Mouse (Mus musculus) thymus, postnatal 4 days (tissue): Measurements from ENCODE around the gene Iqce.

Source experiments
- DNase-seq: peaks from one replicate; pipeline ENCODE4 v3.0.0; 2021

Gene Iqce

DNA sequence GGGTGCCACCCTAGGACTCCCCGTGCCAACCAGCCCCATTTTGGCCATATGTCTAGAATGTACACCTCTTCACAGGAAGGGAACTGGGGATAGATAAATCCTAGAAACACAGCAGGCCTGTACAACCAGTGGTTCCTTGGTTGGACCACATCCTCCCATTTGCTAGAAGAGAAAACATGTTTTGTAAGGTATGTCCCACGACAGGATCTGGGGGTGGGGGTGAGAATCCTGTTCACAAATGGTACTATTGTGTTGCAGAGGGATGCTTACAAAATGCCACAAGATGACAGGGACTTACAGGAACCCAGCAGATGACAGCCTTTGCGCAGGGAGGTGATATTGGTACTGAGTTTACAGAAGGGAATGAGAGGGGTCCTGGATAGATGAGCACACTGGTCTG lies 64.2 kb downstream of the Iqce start:
- DNase-seq = peak; percentile 11

DNA sequence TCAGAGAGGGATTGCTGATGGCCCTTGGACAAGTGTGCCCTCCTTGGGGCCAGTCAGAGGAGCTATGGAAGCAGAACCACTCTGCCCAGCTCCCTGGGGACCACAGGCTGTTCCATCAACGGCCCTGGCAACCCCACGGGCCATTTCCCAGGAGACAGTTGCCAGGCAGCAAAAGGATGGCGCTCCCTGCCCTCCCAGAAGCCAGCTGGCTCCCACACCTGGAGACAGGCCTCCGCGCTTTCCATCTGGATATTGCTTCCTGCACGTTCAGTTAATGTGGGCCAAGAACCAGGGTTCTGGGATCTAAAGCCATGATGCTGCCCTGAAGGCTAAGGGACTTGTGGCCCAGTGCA lies 65.1 kb downstream of the Iqce start:
- no peak for DNase-seq

DNA sequence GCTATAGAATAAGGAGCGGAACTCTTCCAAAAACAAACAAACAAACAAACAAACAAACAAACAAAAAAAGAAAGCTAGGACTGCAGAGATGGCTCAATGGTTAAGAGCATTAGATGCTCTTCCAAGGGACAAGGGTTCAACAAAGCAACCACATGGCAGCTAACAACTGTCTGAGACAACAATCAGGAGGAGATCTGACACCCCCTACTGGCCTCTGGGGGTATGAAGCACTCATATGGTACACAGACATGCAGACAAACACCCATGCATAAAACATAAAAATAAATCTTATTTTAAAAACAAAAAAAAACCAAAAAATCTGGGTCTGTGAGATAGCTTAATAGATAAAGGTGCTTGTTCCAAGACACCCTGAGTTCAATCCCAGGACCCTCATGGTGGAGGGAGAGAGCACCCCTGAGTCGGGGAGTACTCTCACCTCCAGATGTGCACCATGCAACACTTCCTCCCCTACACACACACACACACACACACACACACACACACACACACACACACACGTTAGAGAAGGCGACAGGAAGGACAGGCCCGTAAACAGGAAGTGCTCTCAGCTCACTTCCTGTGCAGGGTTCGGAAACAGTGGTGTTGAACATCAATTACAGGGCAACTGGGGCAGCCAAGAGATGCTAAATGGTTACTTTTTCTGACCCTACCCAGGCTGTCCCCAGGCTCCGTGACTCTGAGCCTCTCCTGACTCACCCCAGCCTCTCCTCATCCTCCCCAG lies 65.7 kb downstream of the Iqce start:
- DNase-seq = peak; percentile 52

DNA sequence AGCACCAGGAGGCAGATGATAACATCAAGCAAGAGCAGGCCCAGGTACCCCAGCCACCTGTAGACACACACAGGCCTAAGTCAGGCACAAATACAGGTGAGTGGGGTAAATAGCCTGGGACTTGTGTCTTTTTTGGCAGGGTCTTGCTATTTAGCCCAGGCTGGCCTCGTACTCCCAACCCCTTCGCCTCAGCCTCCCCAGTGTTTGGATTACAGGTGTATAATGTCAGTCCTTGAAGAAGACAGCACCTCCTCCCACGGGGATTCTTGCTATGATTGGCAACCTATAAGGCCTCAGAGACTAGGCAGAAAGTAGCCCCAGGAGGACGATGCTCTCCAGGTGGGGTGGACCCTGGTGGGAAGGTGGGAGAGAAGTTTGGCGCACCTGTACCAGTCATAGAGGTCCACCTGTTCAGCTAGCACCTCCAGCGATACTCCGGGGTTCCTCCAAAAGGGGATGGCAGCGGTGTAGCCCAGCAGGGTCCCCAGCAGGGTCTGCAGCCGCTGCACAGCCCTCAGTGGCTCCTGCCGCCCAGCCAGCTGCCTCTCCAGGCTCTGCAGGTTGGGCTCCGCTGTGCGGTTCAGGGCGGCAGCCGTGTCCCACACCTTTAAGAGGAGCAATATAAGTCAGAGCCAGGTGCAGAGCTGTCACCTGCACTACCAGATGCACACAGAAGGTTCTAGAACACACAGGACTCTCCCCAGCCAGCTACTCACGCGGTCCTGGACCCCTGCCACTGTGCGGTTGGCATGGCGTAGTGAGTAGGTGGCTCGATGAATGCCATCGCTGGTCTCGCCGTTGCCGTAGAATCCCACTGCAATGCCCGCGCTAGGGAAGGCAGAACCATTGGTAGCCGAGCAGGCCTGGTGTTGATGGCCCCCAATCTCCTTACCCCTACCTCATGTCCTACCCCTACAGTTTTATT lies 67.1 kb downstream of the Iqce start:
- DNase-seq = peak; percentile 12

DNA sequence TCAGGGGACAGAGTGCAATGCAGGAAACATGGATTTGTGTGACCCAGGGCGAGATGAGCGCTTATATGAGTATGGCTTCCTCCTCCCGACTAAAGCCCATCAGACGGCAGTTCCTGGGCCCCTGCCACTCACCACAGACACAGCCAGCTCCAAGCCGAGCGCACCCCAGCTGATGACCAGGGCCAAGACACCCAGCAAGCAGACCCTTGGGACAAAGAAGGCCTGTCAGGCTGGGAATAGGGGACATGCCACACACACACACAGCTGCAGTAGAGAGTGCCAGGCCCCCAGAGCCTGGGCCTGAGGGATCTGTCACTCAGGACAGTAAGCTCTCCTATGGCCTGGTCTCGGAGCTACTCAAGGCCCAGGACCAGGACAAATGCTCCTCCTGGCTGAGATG lies 68.7 kb downstream of the Iqce start:
- no peak for DNase-seq

DNA sequence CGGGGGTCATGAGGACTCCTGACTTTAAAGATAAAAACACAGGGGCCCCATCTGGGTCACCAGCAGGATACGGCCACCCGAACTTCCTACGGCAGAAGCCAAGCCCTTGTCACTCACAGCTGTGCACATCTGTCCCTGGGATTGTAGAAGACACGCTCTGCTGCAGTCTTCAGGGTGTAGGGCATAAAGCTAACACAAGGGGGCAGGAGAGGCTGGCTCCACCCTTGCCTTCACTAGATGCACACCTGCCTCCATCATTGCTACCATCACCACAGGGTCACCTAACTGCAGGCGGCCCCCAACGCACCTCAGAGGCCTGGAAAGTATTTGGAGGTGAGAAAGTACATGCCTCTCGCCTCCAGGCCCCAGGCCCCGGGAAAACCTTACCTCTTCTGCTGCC lies 73.2 kb downstream of the Iqce start:
- peak; percentile 66 for DNase-seq

DNA sequence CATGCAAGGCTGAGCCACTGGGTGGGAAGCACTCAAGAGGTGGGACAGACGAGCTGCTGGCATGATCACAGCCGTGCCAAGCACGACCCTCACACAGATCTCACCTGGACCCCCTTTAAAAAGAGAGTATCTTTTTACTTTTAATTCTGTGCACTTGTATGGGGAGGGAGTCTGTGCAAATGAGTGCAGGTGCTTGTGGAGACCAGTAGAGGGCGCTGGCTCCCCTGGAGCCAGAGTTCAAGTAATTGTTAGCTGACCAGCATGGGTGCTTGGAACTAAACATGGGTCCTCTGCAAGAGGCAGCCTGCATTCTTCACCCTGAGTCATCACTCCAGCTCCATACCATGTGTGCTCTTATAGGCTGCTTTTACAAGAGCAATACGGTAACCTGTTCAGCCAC lies 74.6 kb downstream of the Iqce start:
- no peak for DNase-seq

DNA sequence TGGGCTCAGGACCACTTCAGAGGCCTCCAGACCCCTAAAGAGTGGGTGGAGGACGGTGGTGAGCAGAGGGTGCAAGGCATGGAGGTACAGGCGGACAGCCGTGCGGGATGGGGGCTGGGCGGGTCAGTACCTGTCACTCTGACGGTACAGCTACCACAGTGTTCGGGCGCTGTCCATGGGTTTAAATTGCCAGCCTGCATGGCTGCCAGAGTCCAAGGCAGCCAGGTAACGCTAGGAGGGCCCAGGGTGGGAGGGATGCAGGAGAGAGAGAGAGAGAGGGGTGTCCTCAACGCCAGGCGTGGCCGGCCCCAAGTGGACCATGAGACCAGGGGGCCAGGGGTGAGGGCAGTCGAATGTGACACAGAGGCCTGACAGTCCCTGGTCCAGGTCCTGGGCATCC lies 77.2 kb downstream of the Iqce start:
- no peak for DNase-seq

DNA sequence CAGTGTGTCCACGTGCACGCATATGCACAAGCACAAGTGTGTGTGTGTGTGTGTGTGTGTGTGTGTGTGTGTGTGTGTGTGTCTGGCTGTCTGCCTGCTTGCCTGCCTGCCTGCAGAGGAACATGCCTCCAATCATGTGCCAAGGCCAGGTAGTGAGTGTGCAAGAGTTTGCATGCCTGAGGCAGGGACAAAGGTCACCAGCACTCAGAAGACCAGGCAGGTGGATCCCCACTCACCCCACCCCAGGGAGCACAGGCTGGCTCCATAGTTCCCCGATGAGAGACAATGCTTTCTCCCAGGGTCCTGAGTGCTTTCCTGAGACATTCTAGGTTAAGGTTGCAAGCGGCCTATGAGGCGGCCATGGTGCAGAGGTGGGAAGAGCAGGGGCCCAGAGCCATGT lies 77.9 kb downstream of the Iqce start:
- no peak for DNase-seq

DNA sequence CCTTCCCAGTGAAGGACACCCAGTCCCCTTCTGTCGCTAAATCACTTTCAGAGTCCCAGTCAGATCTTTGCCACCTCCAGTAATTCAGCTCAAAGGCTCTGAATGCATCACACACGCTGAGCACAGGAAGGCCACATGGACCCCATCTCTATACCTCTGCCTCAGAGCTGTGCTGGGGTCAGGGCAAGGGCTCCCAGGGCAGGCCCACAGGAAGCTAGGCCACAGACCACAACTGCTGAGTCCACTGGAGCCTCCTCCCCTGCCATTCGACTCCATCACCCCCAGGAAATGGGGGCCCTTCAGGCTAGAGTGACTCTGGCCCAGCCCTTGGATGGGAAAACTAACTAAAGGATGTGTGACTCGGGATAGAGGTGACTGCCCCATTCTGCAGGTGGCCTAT lies 78.4 kb downstream of the Iqce start:
- DNase-seq = no peak

DNA sequence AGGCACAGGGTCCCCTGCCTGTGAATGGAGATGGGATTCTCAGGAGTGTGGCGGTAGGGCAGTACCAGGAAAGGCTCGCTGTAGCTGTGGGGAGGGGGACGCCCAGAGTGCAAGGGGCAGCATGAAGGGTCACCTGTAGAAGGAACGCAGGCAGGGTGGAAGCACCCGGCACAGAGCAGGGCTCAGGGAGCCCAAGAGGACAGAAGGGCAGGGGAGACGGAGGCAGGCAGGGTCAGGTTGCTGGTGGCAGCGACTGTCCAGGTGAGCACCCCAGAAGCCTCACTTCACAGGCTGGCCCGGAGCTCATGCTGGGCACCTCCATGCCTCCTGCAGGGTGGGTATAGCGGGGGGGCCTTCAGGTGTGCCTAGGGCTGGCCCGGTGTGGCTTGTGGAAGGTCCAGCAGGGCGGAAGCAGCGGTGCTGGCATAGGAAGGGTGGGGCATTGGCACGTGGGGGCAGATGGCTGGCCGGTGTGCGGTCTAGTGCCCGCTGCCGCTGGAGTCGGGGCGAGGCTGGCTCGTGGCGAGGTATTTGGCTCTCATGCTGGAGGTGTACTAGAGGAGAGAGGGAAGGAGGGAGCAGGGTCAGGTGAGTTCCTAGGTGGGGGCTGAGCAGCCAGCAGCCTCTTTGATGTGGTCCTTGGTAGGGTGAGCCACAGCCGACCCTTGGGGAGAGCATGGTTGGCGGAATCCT lies 79.1 kb downstream of the Iqce start:
- DNase-seq = no peak

DNA sequence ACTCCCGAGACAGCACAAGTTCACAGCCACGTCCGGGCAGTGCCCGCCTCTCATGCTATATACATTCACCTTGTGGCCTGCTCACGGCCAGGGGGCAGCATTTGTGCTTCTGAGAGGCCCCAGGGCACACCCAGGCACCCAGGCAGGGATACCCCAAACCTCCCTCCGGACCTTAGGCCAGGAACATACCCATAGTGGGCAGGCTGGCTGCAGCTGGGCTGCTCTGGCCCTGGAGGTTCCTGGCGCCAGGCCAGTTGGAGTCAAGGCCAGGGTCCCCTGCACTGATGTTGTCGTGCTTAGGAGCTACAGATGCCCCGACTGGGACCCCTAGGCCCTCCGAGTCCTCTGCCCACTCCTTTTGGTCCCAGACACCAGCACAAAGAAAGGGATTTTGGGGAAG lies 80.7 kb downstream of the Iqce start:
- DNase-seq = no peak

DNA sequence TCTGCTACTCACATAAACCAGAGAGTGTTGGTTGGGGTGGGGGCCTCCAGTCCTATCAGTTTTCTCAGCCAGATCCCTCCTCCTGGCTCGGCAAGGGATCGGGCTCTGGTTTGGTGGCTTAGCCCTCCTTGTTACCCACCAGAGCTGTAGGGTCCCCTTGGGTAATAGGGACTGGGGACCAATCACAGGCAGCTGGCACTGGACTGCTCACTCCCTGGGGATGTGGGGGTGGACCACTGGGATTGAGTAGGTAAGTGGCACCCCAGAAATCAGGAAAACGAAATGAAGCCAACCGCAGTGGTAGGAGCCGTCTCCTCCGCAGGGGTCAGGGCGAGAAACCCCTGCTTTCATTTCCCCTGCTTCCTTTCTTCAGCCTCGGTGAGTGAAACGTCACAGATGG lies 81.1 kb downstream of the Iqce start:
- no peak for DNase-seq

DNA sequence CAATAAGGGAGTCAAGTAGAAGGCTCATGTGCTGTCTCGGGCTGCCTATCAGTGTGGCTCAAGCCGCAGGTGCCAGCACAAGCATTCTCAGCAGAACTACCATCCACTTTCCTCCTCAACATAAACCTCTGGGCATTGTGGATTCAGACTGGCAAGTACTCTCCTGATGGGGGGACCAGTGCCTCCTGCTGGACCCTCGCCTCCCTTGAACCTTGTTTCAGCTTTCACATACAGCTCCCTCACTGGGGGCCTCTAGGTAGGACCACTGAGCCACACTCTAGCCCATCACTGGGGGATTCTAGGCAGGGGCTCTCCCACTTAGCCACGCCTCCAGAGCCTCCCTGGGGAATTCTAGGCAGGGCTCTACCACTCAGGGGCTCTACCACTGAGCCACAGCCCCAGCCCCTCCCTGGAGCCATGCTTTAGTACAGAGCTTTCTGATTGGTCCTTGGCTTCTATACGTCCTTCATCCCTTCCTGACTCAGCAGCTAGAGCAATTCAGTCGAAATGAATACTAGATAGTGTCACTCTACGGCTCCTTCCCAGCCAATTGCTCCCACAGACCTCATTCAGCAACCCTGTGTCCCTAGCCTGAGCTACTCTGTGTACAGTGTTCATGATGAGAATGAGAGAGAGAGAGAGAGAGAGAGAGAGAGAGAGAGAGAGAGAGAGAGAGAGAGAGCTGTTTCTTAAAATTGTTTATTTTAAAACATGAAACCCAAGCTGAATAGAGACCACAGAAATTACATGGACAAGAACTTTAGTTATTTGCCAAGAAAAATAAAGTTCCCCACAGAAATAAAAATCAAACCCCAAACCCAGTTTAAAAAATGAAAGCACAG lies 82.1 kb downstream of the Iqce start:
- DNase-seq = peak; percentile 39

DNA sequence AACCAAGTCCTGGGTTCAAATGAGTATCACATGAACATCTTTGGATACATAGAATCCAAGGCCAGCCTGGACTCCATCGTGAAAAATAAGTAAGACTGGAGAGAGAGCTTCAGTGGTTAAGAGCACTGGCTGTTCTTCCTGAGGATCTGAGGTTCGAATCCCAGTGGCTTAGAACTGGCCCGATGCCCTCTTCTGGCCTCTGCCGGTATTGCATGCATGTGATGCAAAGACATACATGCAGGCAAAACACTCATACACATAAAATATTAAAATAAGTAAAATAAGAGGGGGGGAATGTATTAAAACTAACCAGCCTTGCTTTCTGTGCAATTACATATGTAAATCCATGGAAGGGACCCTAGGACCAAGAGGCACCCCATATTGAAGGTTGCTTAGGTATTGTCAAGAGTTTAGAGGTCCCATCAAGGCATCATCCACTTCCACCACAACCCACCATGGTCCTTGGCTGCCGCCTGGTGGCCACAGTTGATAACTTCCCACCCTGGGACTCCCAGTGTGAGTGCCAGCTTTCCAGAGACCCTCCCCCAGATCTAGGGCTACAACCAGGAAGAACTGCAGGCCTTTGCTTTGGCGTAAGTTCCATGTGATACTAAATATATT lies 82.9 kb downstream of the Iqce start:
- peak; percentile 95 for DNase-seq

DNA sequence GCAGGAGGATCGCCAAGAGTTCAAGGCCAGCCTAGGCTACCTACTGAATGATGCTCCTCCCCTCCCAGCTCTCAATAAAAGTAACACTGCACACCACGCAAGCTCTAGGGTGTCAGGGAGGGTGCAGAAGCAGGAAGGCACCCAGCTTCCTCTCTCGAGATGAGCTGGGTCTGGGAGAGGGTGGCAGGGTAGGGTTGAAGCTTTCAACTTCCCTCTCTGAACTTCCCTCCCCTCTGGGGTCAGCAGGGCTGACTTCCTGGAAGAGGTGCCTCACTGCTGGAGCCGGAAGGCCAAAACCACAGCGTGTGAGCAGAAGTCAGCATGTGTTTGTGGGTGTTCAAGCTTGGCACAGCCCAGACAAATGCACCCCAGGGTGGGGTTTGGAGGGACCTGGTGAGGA lies 84.5 kb downstream of the Iqce start:
- peak; percentile 65 for DNase-seq

DNA sequence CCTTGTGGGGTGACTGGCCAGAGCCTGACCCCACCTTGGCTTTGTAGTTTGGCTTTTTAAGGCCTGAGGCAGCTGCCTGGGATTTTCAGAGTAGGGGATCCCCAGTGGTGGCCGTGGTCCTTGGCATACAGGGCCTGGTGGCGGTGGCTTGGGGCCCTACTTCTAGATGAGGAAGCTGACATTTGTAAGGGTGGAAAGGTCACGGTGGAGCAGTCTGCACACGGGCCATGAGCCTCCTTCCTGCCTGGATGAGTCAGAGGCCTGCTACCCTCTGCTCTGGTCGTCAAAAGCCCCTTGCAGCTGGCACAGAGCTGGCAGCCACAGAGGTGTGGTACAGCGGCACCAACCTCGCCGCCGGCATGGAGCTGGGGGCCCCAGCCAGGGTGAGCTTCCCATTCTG lies 85.5 kb downstream of the Iqce start:
- peak; percentile 70 for DNase-seq

DNA sequence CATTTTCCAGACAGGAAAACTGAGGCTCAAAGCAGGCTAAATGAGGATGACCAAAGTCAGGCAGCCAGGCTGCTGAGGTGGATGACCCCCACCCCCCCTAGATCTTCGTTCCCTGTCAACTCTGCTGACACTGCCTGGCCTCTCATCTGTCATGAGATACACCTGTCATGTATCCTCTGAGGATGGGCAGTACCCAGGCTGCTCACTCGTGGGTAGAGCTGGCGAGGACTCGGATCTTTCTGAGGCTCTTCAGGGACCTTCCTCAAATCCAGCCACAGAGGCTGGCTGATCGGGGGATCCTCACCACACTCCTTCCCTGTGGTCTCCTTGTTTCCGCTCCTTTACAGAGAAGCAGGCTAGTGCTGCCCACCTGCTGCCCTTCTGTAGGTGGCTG lies 86.1 kb downstream of the Iqce start:
- DNase-seq = no peak

DNA sequence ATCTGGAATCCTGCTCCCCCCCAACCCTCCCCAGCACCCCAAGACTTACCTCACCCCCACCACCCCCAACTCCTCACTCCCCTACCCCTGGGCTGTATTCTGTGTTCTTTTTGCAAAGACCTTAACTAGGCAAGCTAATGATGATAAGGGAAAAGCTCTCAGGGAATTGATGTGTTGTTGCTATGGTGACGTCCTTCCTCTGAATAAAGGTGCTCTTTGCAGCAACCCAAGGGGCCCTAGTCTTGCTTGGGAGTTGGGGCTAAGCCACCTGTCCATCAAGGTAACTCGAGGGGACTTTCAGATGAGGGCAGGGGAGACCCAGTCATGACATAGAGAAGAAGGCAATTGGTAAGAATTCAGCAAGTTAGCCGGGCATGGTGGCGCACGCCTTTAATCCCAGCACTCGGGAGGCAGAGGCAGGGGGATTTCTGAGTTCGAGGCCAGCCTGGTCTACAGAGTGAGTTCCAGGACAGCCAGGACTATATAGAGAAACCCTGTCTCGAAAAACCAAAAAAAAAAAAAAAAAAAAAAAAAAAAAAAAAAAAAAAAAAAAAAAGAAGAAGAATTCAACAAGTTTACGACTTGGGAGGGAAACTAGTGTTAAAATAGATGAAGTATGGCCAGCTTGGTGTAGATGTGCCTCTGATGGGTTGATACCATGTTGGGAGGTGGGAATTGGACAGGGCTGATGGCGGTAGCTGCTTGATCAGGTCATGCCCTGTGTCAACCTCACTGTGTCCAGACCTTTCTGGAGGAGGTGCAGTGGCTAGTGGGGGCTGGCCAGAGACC lies 86.7 kb downstream of the Iqce start:
- no peak for DNase-seq

DNA sequence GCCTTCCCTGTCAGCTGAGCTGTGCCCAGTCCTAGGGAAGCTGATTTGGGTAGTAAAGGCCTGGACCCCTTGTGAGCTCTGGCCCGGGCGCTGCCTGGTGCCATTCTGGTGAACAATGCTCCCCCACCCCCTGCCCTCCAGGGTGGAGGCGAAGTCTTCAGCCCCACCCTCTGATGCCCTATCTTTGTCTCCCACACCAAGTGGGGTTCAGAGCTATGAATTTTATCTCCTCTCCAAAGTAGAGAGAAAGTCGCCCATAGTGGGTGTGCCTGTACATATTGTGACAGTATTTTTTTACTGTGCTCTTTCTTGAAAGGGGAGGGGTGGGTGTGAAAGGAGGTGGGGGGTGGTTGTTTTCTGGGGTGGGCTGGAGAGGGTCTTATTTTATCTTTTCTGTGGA lies 87.3 kb downstream of the Iqce start:
- DNase-seq = no peak

DNA sequence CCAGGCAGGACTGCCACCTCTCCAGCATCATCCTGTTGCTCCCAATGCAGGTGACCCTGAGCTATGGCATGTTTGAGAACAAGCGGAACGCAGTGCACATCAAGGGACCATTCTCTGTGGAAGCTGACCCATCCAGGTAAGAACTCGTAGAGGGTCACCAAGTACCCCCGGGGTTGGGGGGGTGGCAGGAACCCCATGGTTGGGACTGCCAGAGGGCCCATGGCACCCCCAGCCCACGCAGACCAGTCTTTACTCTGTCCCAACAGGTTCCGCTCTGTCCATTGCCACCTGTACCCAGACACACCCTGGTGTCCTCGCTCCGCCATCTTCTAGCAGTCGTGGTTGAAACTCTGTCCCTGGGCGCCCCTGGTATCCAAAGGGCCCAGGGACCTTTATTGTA lies 88.0 kb downstream of the Iqce start:
- no peak for DNase-seq

DNA sequence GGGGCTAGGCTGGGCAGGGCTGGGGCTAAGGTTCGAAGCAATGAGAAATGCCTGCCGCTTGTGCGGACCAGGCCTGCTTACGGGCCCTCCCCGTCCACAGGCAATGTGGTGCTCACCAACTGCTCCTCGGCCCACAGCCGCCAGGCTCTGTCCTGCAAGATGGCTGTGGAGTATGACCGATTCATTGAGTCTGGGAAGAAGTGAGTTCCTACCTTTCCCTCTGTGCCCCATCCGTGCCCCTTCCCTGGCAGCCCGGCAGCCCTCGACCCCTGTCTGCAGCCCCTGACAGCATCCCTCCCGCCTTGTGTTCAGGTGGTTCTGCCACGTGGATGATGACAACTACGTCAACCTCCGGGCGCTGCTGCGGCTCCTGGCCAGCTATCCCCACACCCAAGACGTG lies 90.0 kb downstream of the Iqce start:
- DNase-seq = no peak
